Mouse (Mus musculus): ENCODE data around the gene Ier3.

- TF ChIP-seq ZNF384 (IDR thresholded peaks at IDR 0.05; ENCODE audit: low read depth, low read length): no peak
- no peak for TF ChIP-seq MAFK (IDR thresholded peaks at IDR 0.05; ENCODE audit: insufficient read depth, low read depth, low read length)
- no peak for TF ChIP-seq CHD2 (IDR thresholded peaks at IDR 0.05; ENCODE audit: low read depth, low read length)
- no peak for TF ChIP-seq ZC3H11A (IDR thresholded peaks at IDR 0.05; ENCODE audit: borderline replicate concordance, low read depth, low read length)
Observed at GRCm38 (mm10) chr17:35816686-35817085, 4.8 kb upstream of the Ier3 start.
